Mouse (Mus musculus) cortical plate, adult 2 months (tissue): ENCODE measurements around the gene Kcnj11.

Experiments
- CTCF ChIP-seq: fragments of 200-500 bp; IDR thresholded peaks from 2 replicates; pipeline ENCODE4 v1.5.1; 2011; ENCODE audit warnings: mild to moderate bottlenecking, control low read depth, low read length; ENCODE audit not compliant: insufficient read depth; ENCODE audit errors: extremely low read depth
- POLR2A ChIP-seq: fragments of 200-500 bp; IDR thresholded peaks from 2 replicates; pipeline ENCODE4 v1.6.1; 2011; ENCODE audit warnings: mild to moderate bottlenecking, low read length, control low read depth; ENCODE audit not compliant: insufficient read depth; ENCODE audit errors: extremely low read depth

- TF ChIP-seq CTCF (no peak), POLR2A (no peak)
Observed at GRCm38 (mm10) chr7:46138329-46138930, 37.9 kb upstream of the Kcnj11 start.
